11 mouse cellular contexts compared by ENCODE assay signal in genomic region chr11:115219263-115219662, GRCm38 (mm10). TPM values are rescaled to one million over a fixed set of nuclear protein-coding genes. Genes with fewer than 3 reads are reported as not detected.
DNase-seq lines count a peak whose midpoint lies in the region; ATAC-seq lines count a peak whose summit lies in the region.
"Had no signal": no experiment of that assay in that cellular context is flagged by ENCODE, and none has a peak within 500 bp of the region (broad histone marks: within the 10 kb centered on the region; RNA-seq: fewer than 3 reads in every experiment).

No protein-coding gene starts in this region.

- 0 out of 2 replicates have a peak overlapping the region, but pooled peaks have one; percentile 30 for H3K9ac ChIP-seq in heart, embryonic 14.5 days (ENCODE audit: low read length)
- H3K9ac ChIP-seq: forebrain, embryonic 15.5 days; limb, embryonic 13.5 days had no signal

- peak overlapping the region; percentile 32 to 47 for H3K27ac ChIP-seq in heart, embryonic 14.5 days (replicated peaks in 1 of 2; ENCODE audit: control insufficient read depth in 1 of 2, insufficient read depth in 1 of 2, low read depth in 2 of 2, low read length in 2 of 2)
- H3K27ac ChIP-seq: forebrain, embryonic 15.5 days; limb, embryonic 13.5 days had no signal

- no peak overlapping the region for H3K4me3 ChIP-seq in heart, embryonic 14.5 days (ENCODE audit: control insufficient read depth in 1 of 2, insufficient read depth in 1 of 2, low read depth in 1 of 2, low read length in 2 of 2)
- H3K4me3 ChIP-seq: forebrain, embryonic 15.5 days; limb, embryonic 13.5 days had no signal

- 23% methylated on average over 9 of the region's 9 CpGs for WGBS in heart, embryonic 14.5 days

- no peaks in the 10 kb centered on the region for H3K9me3 ChIP-seq in heart, embryonic 14.5 days (ENCODE audit: control insufficient read depth, low read length)
- H3K9me3 ChIP-seq: forebrain, embryonic 15.5 days; limb, embryonic 13.5 days had no signal

- ATAC-seq in cerebellum, adult (ENCODE audit: insufficient number of reproducible peaks, low FRiP score, low TSS enrichment), result no peak
- ATAC-seq in heart, embryonic 14.5 days (ENCODE audit: insufficient number of reproducible peaks, insufficient read depth, low FRiP score, low read depth), result no peak
- ATAC-seq: forebrain, embryonic 15.5 days had no signal

- H3K4me1 ChIP-seq in heart, embryonic 14.5 days (ENCODE audit: control insufficient read depth in 2 of 2, insufficient read depth in 2 of 2, low read length in 2 of 2), result peaks cover 60 to 75% of the 10 kb centered on the region in 2 experiments

- H3K27me3 ChIP-seq in heart, embryonic 14.5 days (ENCODE audit: control insufficient read depth, insufficient read depth, low read length), result no peaks in the 10 kb centered on the region
- H3K27me3 ChIP-seq: CH12.LX; forebrain, embryonic 15.5 days had no signal

- peak; percentile 45 to 54 for DNase-seq in cerebellum, postnatal 36 days
- peak; percentile 44 for DNase-seq in ES-CJ7 (ENCODE audit: low read depth, low spot score)
- DNase-seq in lung, postnatal 14 days, result peak; percentile 62
- DNase-seq in layer of hippocampus, adult 11-12 months (ENCODE audit: low spot score), result no peak
- no peak for DNase-seq in layer of hippocampus, adult 9-11 months
- no peak for DNase-seq in embryo, embryonic 10 days (ENCODE audit: low spot score)

- no peaks in the 10 kb centered on the region for H3K36me3 ChIP-seq in heart, embryonic 14.5 days (ENCODE audit: control insufficient read depth, insufficient read depth, low read length)
- H3K36me3 ChIP-seq: forebrain, embryonic 15.5 days had no signal

- H3K4me2 ChIP-seq in heart, embryonic 14.5 days (ENCODE audit: low read length), result no peak overlapping the region
- H3K4me2 ChIP-seq: forebrain, embryonic 15.5 days; limb, embryonic 13.5 days had no signal

RNA-seq across cellular contexts. Expression of gene Nat9, which starts 31.6 kb away (rescaled TPM):
- 16.5 and 16.6 TPM in 2 replicates for polyA plus RNA-seq in heart, embryonic 14.5 days (2014; fragmentation: Nextera tagmentation; extraction: Ambion mirVana)

RNA-seq across cellular contexts. Expression of gene Tmem104, which starts 32.0 kb away (rescaled TPM):
- 6.5 and 8.4 TPM in 2 replicates for polyA plus RNA-seq in heart, embryonic 14.5 days (2014; fragmentation: Nextera tagmentation; extraction: Ambion mirVana)

RNA-seq across cellular contexts. Expression of gene Grin2c, which starts 47.8 kb away (rescaled TPM):
- 0.15 TPM in 1 of 2 replicates, not detected in the other for polyA plus RNA-seq in heart, embryonic 14.5 days (2014; fragmentation: Nextera tagmentation; extraction: Ambion mirVana)

RNA-seq across cellular contexts. Expression of gene Slc9a3r1, which starts 56.1 kb away (rescaled TPM):
- 18.0 and 21.9 TPM in 2 replicates for polyA plus RNA-seq in heart, embryonic 14.5 days (2014; fragmentation: Nextera tagmentation; extraction: Ambion mirVana)

RNA-seq across cellular contexts. Expression of gene Fdxr, which starts 57.6 kb away (rescaled TPM):
- 9.3 and 9.4 TPM in 2 replicates for polyA plus RNA-seq in heart, embryonic 14.5 days (2014; fragmentation: Nextera tagmentation; extraction: Ambion mirVana)

Comparison
In these comparisons a context has a peak if more than half of its experiments do, and no peak if none do; other contexts are left out.
1. DNase-seq: peak in cerebellum, postnatal 36 days (2 of 2), ES-CJ7 (single experiment) and lung, postnatal 14 days (single experiment); none in layer of hippocampus, adult 11-12 months (single experiment), layer of hippocampus, adult 9-11 months (single experiment) and embryo, embryonic 10 days (single experiment).